ENCODE assay signal across 10 mouse cellular contexts in genomic region chr5:124868981-124869380, GRCm38 (mm10). TPM values are rescaled to one million over a fixed set of nuclear protein-coding genes. Genes with fewer than 3 reads are reported as not detected.
A peak's percentile ranks its signal among the peaks of the same experiment; 100 is the strongest.
DNase-seq lines count a peak whose midpoint lies in the region; ATAC-seq and TF ChIP-seq lines count a peak whose summit lies in the region.
"Had no signal": no experiment of that assay in that cellular context is flagged by ENCODE, and none has a peak within 500 bp of the region (broad histone marks: within the 10 kb centered on the region; RNA-seq: fewer than 3 reads in every experiment).

No protein-coding gene starts in this region.

- peak; percentile 90 for TF ChIP-seq CTCF in cortical plate, adult 2 months (IDR thresholded peaks at IDR 0.05; ENCODE audit: extremely low read depth, insufficient read depth, low read length)

- H3K4me2 ChIP-seq in kidney, embryonic 15.5 days = no peak overlapping the region
- no peak overlapping the region for H3K4me2 ChIP-seq in midbrain, embryonic 13.5 days (replicated peaks)
- H3K4me2 ChIP-seq: embryonic facial prominence, embryonic 15.5 days had no signal

- H3K4me1 ChIP-seq in kidney, embryonic 15.5 days = peaks cover 42% of the 10 kb centered on the region
- H3K4me1 ChIP-seq in cortical plate, adult 2 months (ENCODE audit: control insufficient read depth, insufficient read depth, low read length) = peaks cover 4% of the 10 kb centered on the region
- peaks cover 69% of the 10 kb centered on the region for H3K4me1 ChIP-seq in midbrain, embryonic 13.5 days (replicated peaks)

- H3K36me3 ChIP-seq in kidney, embryonic 15.5 days = peaks cover 35% of the 10 kb centered on the region
- H3K36me3 ChIP-seq in midbrain, embryonic 13.5 days = peaks cover 14% of the 10 kb centered on the region

- H3K9ac ChIP-seq in kidney, embryonic 15.5 days = no peak overlapping the region
- no peak overlapping the region for H3K9ac ChIP-seq in midbrain, embryonic 13.5 days (replicated peaks)
- H3K9ac ChIP-seq: embryonic facial prominence, embryonic 15.5 days had no signal

- peak; percentile 74 for DNase-seq in kidney, adult 18-20 months
- DNase-seq in adipocyte (ENCODE audit: low spot score) = peak; percentile 84
- DNase-seq in heart, adult 8-10 months (ENCODE audit: low spot score) = peak; percentile 46
- DNase-seq in layer of hippocampus, postnatal 14 days (ENCODE audit: low spot score in 2 of 2) = peak; percentile 69 to 80
- DNase-seq in thymus, postnatal 10 days (ENCODE audit: low spot score in 2 of 2) = peak; percentile 42 to 68

- ATAC-seq in kidney, embryonic 15.5 days (replicated peaks; ENCODE audit: low FRiP score) = no peak
- ATAC-seq in midbrain, embryonic 13.5 days = 0 out of 2 replicates have a peak, but pooled peaks have one; percentile 40

- TF ChIP-seq POLR2A in cortical plate, adult 2 months (IDR thresholded peaks at IDR 0.05; ENCODE audit: extremely low read depth, insufficient read depth, low read length) = no peak

- WGBS in kidney, embryonic 15.5 days = 49% methylated on average over 4 of the region's 4 CpGs
- WGBS in midbrain, embryonic 13.5 days = 47% methylated on average over 4 of the region's 4 CpGs

- no peak overlapping the region for H3K4me3 ChIP-seq in kidney, embryonic 15.5 days (replicated peaks)
- no peak overlapping the region for H3K4me3 ChIP-seq in cortical plate, adult 2 months (ENCODE audit: insufficient read depth, low read length)
- H3K4me3 ChIP-seq in midbrain, embryonic 13.5 days (replicated peaks) = no peak overlapping the region
- H3K4me3 ChIP-seq: embryonic facial prominence, embryonic 15.5 days; myocyte had no signal

- no peak overlapping the region for H3K27ac ChIP-seq in kidney, embryonic 15.5 days
- no peak overlapping the region for H3K27ac ChIP-seq in cortical plate, adult 2 months (ENCODE audit: insufficient read depth, low read length)
- 0 out of 2 replicates have a peak overlapping the region, but pooled peaks have one; percentile 22 for H3K27ac ChIP-seq in midbrain, embryonic 13.5 days
- H3K27ac ChIP-seq: embryonic facial prominence, embryonic 15.5 days had no signal

- no peaks in the 10 kb centered on the region for H3K27me3 ChIP-seq in kidney, embryonic 15.5 days
- no peaks in the 10 kb centered on the region for H3K27me3 ChIP-seq in midbrain, embryonic 13.5 days
- H3K27me3 ChIP-seq: embryonic facial prominence, embryonic 15.5 days had no signal

- H3K9me3 ChIP-seq in kidney, embryonic 15.5 days (replicated peaks) = no peaks in the 10 kb centered on the region
- no peaks in the 10 kb centered on the region for H3K9me3 ChIP-seq in midbrain, embryonic 13.5 days
- H3K9me3 ChIP-seq: embryonic facial prominence, embryonic 15.5 days had no signal

RNA-seq across cellular contexts. Expression of gene Zfp664, which starts 6.5 kb away (rescaled TPM):
- polyA plus RNA-seq in kidney, embryonic 15.5 days (2015; fragmentation: Nextera tagmentation; extraction: Ambion mirVana) = 118 and 126 TPM in 2 replicates
- 63.2 and 64.1 TPM in 2 replicates for polyA plus RNA-seq in cortical plate, adult 2 months (2012; rRNA removed)
- 10 to 100 TPM; 31.1 to 38.4 (median 35.6) TPM for total RNA-seq in heart, adult 8-10 months (2022)
- total RNA-seq in layer of hippocampus, postnatal 14 days (2021) = 10 to 100 TPM; 58.3 to 58.8 TPM
- 163 and 174 TPM in 2 replicates for polyA plus RNA-seq in midbrain, embryonic 13.5 days (2015; fragmentation: Nextera tagmentation; extraction: Ambion mirVana)

RNA-seq across cellular contexts. Expression of gene Ccdc92, which starts 6.8 kb away (rescaled TPM):
- 9.1 and 9.7 TPM in 2 replicates for polyA plus RNA-seq in kidney, embryonic 15.5 days (2015; fragmentation: Nextera tagmentation; extraction: Ambion mirVana)
- polyA plus RNA-seq in cortical plate, adult 2 months (2012; rRNA removed) = 88.0 and 98.3 TPM in 2 replicates
- 1 to 10 TPM; 1.4 to 2.0 (median 1.6) TPM for total RNA-seq in heart, adult 8-10 months (2022)
- 10 to 100 TPM; 45.9 to 49.2 TPM for total RNA-seq in layer of hippocampus, postnatal 14 days (2021)
- 24.8 and 28.0 TPM in 2 replicates for polyA plus RNA-seq in midbrain, embryonic 13.5 days (2015; fragmentation: Nextera tagmentation; extraction: Ambion mirVana)
